Comparison of ENCODE assay signal across 8 mouse cellular contexts in the genomic region with DNA sequence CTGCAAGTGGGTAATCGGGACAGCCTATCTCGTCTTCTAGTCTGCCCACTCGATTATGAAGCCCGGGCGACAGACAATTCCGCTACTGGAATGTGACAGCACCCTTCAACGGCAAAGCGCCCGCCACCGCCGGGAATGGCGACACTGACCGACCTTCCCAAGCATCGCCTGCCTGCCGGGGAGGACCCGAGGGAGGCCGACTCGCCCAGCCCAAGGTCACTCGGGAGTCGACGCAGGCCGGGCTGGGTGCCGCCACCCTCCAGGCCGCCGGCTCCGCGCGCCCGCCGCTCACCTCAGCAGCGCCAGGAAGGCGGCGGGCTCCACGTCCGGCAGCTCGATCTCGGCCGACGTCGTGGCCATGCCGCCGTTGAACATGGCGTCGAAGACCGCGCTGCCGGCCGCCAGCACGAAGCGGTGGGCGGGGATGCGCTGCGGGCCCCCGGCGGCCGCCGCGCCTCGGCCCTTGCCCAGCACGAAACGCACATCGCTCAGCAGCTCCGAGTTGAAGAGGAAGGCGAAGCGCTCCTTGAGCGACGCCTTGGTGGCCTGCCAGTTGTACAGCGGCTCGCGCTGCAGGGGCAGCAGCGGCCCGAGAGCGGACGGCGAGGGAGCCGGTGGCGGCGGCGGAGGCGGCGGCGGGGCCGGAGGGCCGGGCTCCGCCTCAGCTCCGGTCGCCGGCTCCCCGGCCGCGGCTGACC. TPM values are rescaled to one million over a fixed set of nuclear protein-coding genes. Genes with fewer than 3 reads are reported as not detected.
DNase-seq lines count a peak whose midpoint lies in the region; ATAC-seq lines count a peak whose summit lies in the region.

No protein-coding gene starts in this region.

- peak overlapping the region; percentile 70 for H3K4me3 ChIP-seq in forebrain, embryonic 15.5 days

- no peaks in the 10 kb centered on the region for H3K9me3 ChIP-seq in forebrain, embryonic 15.5 days

- H3K27me3 ChIP-seq in forebrain, embryonic 15.5 days, result no peaks in the 10 kb centered on the region

- peak; percentile 82 for ATAC-seq in forebrain, embryonic 15.5 days (replicated peaks)

- peak; percentile 70 for DNase-seq in MN1 (ENCODE audit: low spot score)
- DNase-seq in cerebellum, adult 11 months, result peak; percentile 54
- DNase-seq in heart, postnatal 4 days, result peak; percentile 71
- peak; percentile 45 to 64 for DNase-seq in layer of hippocampus, postnatal 14 days (ENCODE audit: low spot score in 2 of 2)
- DNase-seq in lung, postnatal 25 days (ENCODE audit: low spot score), result peak; percentile 52
- peak; percentile 15 for DNase-seq in retina, adult 2 months (ENCODE audit: low read depth, low spot score)
- peak; percentile 50 for DNase-seq in urinary bladder, postnatal 14 days (ENCODE audit: low spot score)

- H3K4me1 ChIP-seq in forebrain, embryonic 15.5 days, result peaks cover 43% of the 10 kb centered on the region

- peak overlapping the region; percentile 66 for H3K4me2 ChIP-seq in forebrain, embryonic 15.5 days (replicated peaks)

- H3K9ac ChIP-seq in forebrain, embryonic 15.5 days (replicated peaks), result peak overlapping the region; percentile 80

- no peaks in the 10 kb centered on the region for H3K36me3 ChIP-seq in forebrain, embryonic 15.5 days

- peak overlapping the region; percentile 95 for H3K27ac ChIP-seq in forebrain, embryonic 15.5 days (replicated peaks)

- under 1% methylated on average over 83 of the region's 91 CpGs for WGBS in forebrain, embryonic 15.5 days

RNA-seq across cellular contexts. Expression of a gene that starts 0.4 kb away (rescaled TPM):
- 96.3 and 108 TPM in 2 replicates for polyA plus RNA-seq in forebrain, embryonic 15.5 days (2015; fragmentation: Nextera tagmentation; extraction: Ambion mirVana)
- 100 to 1,000 TPM; 128 to 133 TPM for total RNA-seq in heart, postnatal 4 days (2021)
- 100 to 1,000 TPM; 108 to 112 TPM for total RNA-seq in layer of hippocampus, postnatal 14 days (2021)

RNA-seq across cellular contexts. Expression of a gene that starts 26.8 kb away (rescaled TPM):
- not detected in 2 replicates for polyA plus RNA-seq in forebrain, embryonic 15.5 days (2015; fragmentation: Nextera tagmentation; extraction: Ambion mirVana)
- total RNA-seq in heart, postnatal 4 days (2021), result not detected
- not detected for total RNA-seq in layer of hippocampus, postnatal 14 days (2021)

RNA-seq across cellular contexts. Expression of a gene that starts 30.0 kb away (rescaled TPM):
- 7.1 and 7.6 TPM in 2 replicates for polyA plus RNA-seq in forebrain, embryonic 15.5 days (2015; fragmentation: Nextera tagmentation; extraction: Ambion mirVana)
- 10 to 100 TPM; 11.8 to 20.6 TPM for total RNA-seq in heart, postnatal 4 days (2021)
- total RNA-seq in layer of hippocampus, postnatal 14 days (2021), result 10 to 100 TPM; 15.8 to 22.9 TPM

RNA-seq across cellular contexts. Expression of a gene that starts 39.6 kb away (rescaled TPM):
- 51.6 and 52.2 TPM in 2 replicates for polyA plus RNA-seq in forebrain, embryonic 15.5 days (2015; fragmentation: Nextera tagmentation; extraction: Ambion mirVana)
- 10 to 100 TPM; 25.4 to 28.0 TPM for total RNA-seq in heart, postnatal 4 days (2021)
- total RNA-seq in layer of hippocampus, postnatal 14 days (2021), result 10 to 100 TPM; 27.5 to 29.4 TPM

Comparison
In these comparisons a context has a peak if more than half of its experiments do, and no peak if none do; other contexts are left out.
1. Peak in every context shown above with its lines: DNase-seq, ATAC-seq, H3K4me3 ChIP-seq and H3K27ac ChIP-seq.
2. DNase-seq: peak in every context shown above with its lines; median percentile 71 in heart, postnatal 4 days; 70 in MN1; 54 in layer of hippocampus, postnatal 14 days; 54 in cerebellum, adult 11 months; 52 in lung, postnatal 25 days; 50 in urinary bladder, postnatal 14 days; 15 in retina, adult 2 months.